Mouse (Mus musculus): ENCODE measurements around the gene Gpc3.

Gpc3 gene

GRCm38 (mm10) chrX:52613328-52614030, at the start of gene Gpc3:
Gene Gpc3, minus strand, starts transcription at chrX:52613950.
- DNase-seq (ENCODE audit: low spot score in 2 of 2) = peak; percentile 13 to 43

GRCm38 (mm10) chrX:52651975-52652374, 38.2 kb upstream of the Gpc3 start:
- DNase-seq (ENCODE audit: low spot score in 2 of 2) = peak in 1 of 2 experiments; percentile 40

- DNase-seq (ENCODE audit: low spot score in 2 of 2) = no peak
These were observed 37.8 kb upstream of the Gpc3 start for GRCm38 (mm10) chrX:52651472-52651948.

GRCm38 (mm10) chrX:52648910-52649785, 35.4 kb upstream of the Gpc3 start:
- no peak for DNase-seq (ENCODE audit: low spot score in 2 of 2)

GRCm38 (mm10) chrX:52644393-52644792, 30.6 kb upstream of the Gpc3 start:
- DNase-seq (ENCODE audit: low spot score in 2 of 2) = no peak

GRCm38 (mm10) chrX:52643350-52643749, 29.6 kb upstream of the Gpc3 start:
- no peak for DNase-seq (ENCODE audit: low spot score in 2 of 2)

GRCm38 (mm10) chrX:52642126-52642525, 28.4 kb upstream of the Gpc3 start:
- no peak for DNase-seq (ENCODE audit: low spot score in 2 of 2)

- no peak for DNase-seq (ENCODE audit: low spot score in 2 of 2)
These were observed 23.7 kb upstream of the Gpc3 start for GRCm38 (mm10) chrX:52637419-52637818.

GRCm38 (mm10) chrX:52633976-52634375, 20.2 kb upstream of the Gpc3 start:
- no peak for DNase-seq (ENCODE audit: low spot score in 2 of 2)

GRCm38 (mm10) chrX:52632688-52633324, 19.1 kb upstream of the Gpc3 start:
- no peak for DNase-seq (ENCODE audit: low spot score in 2 of 2)

GRCm38 (mm10) chrX:52626963-52627716, 13.4 kb upstream of the Gpc3 start:
- no peak for DNase-seq (ENCODE audit: low spot score in 2 of 2)

GRCm38 (mm10) chrX:52617813-52618212, 4.1 kb upstream of the Gpc3 start:
- no peak for DNase-seq (ENCODE audit: low spot score in 2 of 2)

- DNase-seq (ENCODE audit: low spot score in 2 of 2) = no peak
These were observed 2.4 kb upstream of the Gpc3 start for GRCm38 (mm10) chrX:52616152-52616551.

GRCm38 (mm10) chrX:52614031-52614381, 256 bp upstream of the Gpc3 start:
- peak in 1 of 2 experiments; percentile 11 for DNase-seq (ENCODE audit: low spot score in 2 of 2)

- no peak for DNase-seq (ENCODE audit: low spot score in 2 of 2)
These were observed 944 bp downstream of the Gpc3 start for GRCm38 (mm10) chrX:52612806-52613205.

- peak in 1 of 2 experiments; percentile 16 for DNase-seq (ENCODE audit: low spot score in 2 of 2)
These were observed 1.6 kb downstream of the Gpc3 start for GRCm38 (mm10) chrX:52611987-52612670.

GRCm38 (mm10) chrX:52611541-52611940, 2.2 kb downstream of the Gpc3 start:
- DNase-seq (ENCODE audit: low spot score in 2 of 2) = no peak

GRCm38 (mm10) chrX:52603143-52603542, 10.6 kb downstream of the Gpc3 start:
- no peak for DNase-seq (ENCODE audit: low spot score in 2 of 2)

GRCm38 (mm10) chrX:52599246-52599645, 14.5 kb downstream of the Gpc3 start:
- no peak for DNase-seq (ENCODE audit: low spot score in 2 of 2)

- DNase-seq (ENCODE audit: low spot score in 2 of 2) = no peak
These were observed 26.1 kb downstream of the Gpc3 start for GRCm38 (mm10) chrX:52587671-52588070.

- no peak for DNase-seq (ENCODE audit: low spot score in 2 of 2)
These were observed 53.8 kb downstream of the Gpc3 start for GRCm38 (mm10) chrX:52559995-52560394.

Data from frontal cortex, postnatal 36 days (tissue).